Mouse (Mus musculus) urinary bladder, postnatal 10 days (tissue): ENCODE data around the gene Sbk1.

ENCODE experiments used
- DNase-seq: peaks from one replicate; pipeline ENCODE4 v3.0.0; 2022; ENCODE audit warnings: low spot score

Gene Sbk1

GRCm38 (mm10) chr7:126271712-126272683 lies at the start of gene Sbk1:
Gene Sbk1 (plus strand): TSS chr7:126272619.
- peak; percentile 57 for DNase-seq

GRCm38 (mm10) chr7:126222753-126223152 lies 49.7 kb upstream of the Sbk1 start:
- DNase-seq = no peak

GRCm38 (mm10) chr7:126226136-126226535 lies 46.3 kb upstream of the Sbk1 start:
- DNase-seq = no peak

- no peak for DNase-seq
These were observed 41.9 kb upstream of the Sbk1 start for GRCm38 (mm10) chr7:126230357-126231148.

GRCm38 (mm10) chr7:126232345-126233071 lies 39.9 kb upstream of the Sbk1 start:
- DNase-seq = no peak

GRCm38 (mm10) chr7:126234611-126235010 lies 37.8 kb upstream of the Sbk1 start:
- no peak for DNase-seq

GRCm38 (mm10) chr7:126236083-126236793 lies 36.2 kb upstream of the Sbk1 start:
- no peak for DNase-seq

GRCm38 (mm10) chr7:126236794-126237192 lies 35.6 kb upstream of the Sbk1 start:
- DNase-seq = no peak

GRCm38 (mm10) chr7:126240814-126241360 lies 31.5 kb upstream of the Sbk1 start:
- DNase-seq = no peak

GRCm38 (mm10) chr7:126244168-126244750 lies 28.2 kb upstream of the Sbk1 start:
- no peak for DNase-seq

GRCm38 (mm10) chr7:126248088-126248487 lies 24.3 kb upstream of the Sbk1 start:
- no peak for DNase-seq

- no peak for DNase-seq
These were observed 23.7 kb upstream of the Sbk1 start for GRCm38 (mm10) chr7:126248641-126249141.

- DNase-seq = no peak
These were observed 23.3 kb upstream of the Sbk1 start for GRCm38 (mm10) chr7:126249146-126249545.

GRCm38 (mm10) chr7:126249986-126250385 lies 22.4 kb upstream of the Sbk1 start:
- no peak for DNase-seq

GRCm38 (mm10) chr7:126250481-126250880 lies 21.9 kb upstream of the Sbk1 start:
- DNase-seq = no peak

GRCm38 (mm10) chr7:126251698-126252097 lies 20.7 kb upstream of the Sbk1 start:
- no peak for DNase-seq

- no peak for DNase-seq
These were observed 20.2 kb upstream of the Sbk1 start for GRCm38 (mm10) chr7:126252230-126252629.

GRCm38 (mm10) chr7:126260280-126261210 lies 11.9 kb upstream of the Sbk1 start:
- no peak for DNase-seq

- no peak for DNase-seq
These were observed 10.6 kb upstream of the Sbk1 start for GRCm38 (mm10) chr7:126261823-126262222.
